Mouse (Mus musculus) testis, postnatal 14 days (tissue): ENCODE data around the gene Fyttd1.
"Not testable (repeated sequence)": the region's sequence is repeated elsewhere in the genome, so short reads cannot be mapped to it uniquely, and the experiment has no call there.

Source experiments
- DNase-seq: peaks from one replicate; pipeline ENCODE4 v3.0.0; 2021; ENCODE audit warnings: low spot score

The Fyttd1 gene

GRCm38 (mm10) chr16:32878972-32879926 is 1.9 kb downstream of the Fyttd1 start:
- no peak for DNase-seq

DNA sequence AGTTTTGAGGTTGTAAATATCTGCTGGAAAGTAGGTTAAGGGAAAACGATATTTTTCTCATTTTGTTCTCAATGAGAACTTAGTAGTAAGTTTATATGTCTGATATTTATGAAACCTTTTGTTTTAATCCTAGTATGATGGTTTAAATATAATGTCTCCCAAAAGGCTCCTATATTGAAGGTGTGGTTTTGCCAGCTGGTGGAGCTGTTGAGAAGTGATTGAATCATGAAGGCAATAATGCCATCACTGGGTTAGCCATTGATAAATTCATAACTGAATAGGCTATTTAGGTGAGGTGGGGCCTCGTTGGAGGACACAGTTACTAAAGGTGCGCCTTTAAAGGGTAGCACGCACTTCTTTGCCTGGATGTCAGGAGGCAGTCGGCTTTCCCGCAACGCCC is 4.2 kb downstream of the Fyttd1 start:
- no peak for DNase-seq

DNA sequence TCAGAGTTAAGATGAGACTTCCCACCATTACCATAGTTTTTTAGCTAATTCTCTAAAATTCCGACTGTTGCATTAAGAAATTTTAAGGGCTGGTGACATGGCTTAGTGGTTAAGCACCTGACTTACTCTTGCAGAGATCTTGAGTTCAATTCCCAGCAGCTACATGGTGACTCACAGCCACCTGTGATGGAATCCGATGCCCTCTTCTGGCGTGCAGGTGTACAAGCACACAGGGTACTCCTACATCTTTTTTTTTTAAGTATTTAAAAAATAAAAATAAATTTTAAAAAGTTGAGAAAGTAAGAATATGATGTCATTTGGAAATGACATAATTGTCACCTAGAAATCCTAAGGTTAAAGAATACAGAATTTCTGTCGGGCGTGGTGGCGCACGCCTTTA is 10.7 kb downstream of the Fyttd1 start:
- no peak for DNase-seq

- no peak for DNase-seq
These were observed 12.6 kb downstream of the Fyttd1 start for GRCm38 (mm10) chr16:32889881-32890280.

DNA sequence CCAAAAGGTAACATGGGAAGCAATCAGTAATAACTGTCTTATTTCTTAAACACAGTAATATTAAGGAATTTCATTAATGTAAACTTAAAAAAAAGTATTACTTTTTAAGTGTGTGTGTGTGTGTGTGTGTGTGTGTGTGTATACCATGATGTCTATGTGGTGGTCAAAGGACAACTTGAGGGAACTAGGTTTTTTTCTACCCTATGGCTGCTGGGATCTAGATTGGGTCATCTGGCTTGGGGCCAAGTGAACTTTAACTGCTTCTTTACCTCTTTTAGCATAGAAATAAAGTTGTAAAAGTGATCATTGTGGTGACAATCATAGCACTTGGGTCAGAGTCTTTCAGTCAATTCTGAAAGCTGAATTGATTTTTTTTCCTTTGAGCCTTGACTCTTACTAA is 18.8 kb downstream of the Fyttd1 start:
- no peak for DNase-seq

- no peak for DNase-seq
These were observed 24.2 kb downstream of the Fyttd1 start for GRCm38 (mm10) chr16:32901360-32902050.

GRCm38 (mm10) chr16:32902051-32902428 is 24.7 kb downstream of the Fyttd1 start:
- no peak for DNase-seq

DNA sequence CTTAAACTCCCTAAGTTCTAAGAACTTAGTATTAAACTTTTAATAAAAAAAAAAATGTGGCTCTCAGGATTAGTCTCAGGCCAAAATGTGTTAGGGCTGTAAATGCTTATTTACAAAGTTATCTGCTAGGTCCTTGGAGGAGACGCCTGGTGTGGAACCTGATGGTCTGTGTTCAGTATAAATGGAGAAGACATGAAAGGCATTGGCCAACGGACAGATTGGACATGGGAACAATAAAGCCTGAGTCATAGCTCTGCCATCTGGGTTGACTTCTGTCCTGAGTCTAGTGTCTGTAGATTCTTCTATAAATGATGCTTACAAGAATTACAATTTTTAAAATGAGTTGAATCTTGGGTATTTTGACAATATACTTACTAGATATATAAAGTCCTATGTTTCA is 28.9 kb downstream of the Fyttd1 start:
- DNase-seq, result no peak

DNA sequence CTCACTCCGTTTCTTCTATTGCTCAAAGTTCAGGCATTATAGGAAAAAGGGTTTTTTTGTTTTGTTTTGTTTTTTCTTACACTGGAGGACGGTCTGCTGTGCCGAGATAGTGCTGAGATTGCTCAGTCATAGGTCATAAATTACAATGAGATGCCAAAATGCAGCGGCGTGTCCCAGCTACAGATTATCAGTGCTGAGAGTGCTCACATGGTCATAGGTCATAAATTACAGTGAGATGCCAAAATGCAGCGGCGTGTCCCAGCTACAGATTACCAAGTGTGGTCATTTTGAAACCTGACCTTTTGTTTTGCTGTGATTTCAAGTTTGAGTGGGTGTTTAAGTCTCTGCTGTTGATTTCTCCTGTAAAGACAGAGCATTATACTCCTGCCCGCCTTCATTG is 29.4 kb downstream of the Fyttd1 start:
- no peak for DNase-seq

- no peak for DNase-seq
These were observed 35.9 kb downstream of the Fyttd1 start for GRCm38 (mm10) chr16:32913212-32913611.

GRCm38 (mm10) chr16:32913937-32914881 is 36.9 kb downstream of the Fyttd1 start, which contains the start of gene Lrch3:
Gene Lrch3, plus strand, starts transcription at chr16:32914100.
- DNase-seq, result peak; percentile 95

DNA sequence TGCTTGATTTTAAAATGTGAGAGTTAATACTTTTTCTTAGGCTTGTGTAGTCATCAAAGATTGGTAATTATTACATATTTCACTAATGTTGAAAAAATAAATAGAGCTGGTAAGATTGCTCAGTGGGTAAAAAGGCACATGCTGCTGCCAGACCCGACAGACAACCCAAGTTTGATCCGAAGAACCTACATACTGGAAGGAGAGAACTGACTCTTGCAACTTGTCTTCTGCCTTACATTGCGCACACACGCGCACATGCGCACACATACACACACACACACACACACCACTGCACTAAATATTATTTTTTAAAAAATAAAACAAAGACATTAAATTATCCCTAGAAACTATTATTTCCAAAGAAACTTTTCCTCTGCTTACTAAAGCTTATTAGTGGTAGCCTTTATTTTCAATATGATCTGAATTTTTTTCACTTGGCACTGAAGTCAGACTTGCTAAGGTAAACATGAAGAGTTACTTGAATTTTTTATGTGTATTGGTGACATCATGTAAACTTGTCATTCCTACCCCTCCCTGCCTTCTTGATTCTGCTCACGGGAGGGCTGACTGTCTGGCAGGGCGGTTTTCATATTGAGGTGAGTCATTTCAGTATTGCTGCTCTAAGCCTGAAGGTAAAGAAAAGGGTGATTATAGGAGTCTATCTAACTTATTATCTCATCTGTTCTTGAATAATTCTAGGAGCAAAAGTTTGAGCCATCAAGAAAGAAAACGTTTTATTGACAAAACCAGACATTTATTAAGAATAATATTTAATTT is 38.2 kb downstream of the Fyttd1 start:
- DNase-seq, result no peak

DNA sequence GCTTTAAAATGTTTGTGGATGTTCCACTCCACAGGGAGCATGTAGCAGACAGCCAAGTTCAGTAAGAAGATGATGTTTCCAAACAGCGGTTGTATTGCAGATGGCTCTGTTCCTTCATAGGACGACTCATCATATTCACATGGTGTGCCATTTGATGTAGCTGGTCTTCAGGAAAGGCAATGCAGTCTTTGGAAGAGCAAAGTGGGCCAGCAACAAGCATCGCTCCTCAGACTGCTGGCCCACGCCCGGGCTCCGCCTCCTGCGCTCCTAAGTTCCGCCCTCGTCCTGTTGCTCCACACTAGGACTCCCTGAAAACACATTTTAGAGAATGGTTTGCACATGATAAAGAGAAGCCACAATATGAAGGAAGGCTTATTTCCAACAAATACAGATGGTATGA is 49.3 kb downstream of the Fyttd1 start:
- DNase-seq, result not testable (repeated sequence)

DNA sequence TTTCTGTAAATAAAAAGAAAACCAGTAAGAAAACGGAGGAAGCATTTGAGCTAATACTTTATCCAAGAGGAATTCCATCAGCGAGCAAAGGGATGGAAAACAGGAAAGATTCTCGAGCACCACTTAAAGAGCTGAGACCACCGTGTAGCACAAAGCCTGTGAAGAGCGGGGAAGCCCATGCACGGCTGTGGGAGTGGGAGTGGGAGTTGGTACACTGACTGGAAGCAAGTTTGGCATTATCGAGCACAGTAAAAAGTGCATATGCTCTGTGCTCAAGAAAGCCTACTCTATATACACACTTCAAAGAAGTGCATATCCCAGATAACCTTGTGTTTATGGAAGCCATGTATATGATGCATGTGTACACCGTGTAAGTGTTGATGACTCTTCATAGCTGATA is 49.7 kb downstream of the Fyttd1 start:
- no peak for DNase-seq

DNA sequence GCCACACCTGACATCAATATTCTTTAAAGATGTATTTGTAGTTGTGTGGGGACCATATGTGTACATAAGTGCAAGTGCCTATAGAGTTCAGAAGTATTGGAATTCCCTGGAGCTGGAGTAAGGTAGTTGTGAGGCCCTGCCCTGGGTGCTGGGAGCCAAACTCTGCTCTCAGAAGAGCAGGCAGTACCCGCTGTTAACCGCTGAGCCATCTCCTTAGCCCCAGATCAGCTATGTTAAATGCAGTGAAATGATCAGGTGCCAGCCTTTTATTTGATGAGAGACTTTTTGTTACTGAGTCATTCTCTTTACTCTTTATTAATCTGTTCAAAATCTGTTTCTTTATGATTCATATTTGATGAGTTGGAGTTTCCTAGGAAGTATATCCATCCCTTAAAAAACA is 52.6 kb downstream of the Fyttd1 start:
- DNase-seq, result no peak

- no peak for DNase-seq
These were observed 57.2 kb downstream of the Fyttd1 start for GRCm38 (mm10) chr16:32934470-32934869.

DNA sequence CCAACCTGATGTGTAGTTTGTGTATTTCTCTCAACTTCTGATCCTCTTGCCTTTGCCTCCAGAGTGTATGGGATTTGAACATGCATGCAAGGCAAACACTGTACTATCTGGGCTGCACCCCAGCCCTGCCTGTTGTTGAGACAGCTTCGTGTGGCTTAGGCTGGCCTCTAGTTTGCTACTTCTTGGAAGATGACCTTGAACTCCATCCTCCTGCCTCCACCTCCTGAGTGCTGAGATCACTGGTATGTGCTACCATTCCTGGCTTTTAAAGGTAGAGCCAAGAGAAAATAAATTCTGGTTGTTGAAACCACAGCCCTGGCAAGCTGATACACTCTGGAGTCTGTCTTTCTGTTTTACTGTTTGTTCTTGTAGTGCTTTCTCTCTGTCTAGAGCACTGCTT is 57.8 kb downstream of the Fyttd1 start:
- DNase-seq, result no peak

DNA sequence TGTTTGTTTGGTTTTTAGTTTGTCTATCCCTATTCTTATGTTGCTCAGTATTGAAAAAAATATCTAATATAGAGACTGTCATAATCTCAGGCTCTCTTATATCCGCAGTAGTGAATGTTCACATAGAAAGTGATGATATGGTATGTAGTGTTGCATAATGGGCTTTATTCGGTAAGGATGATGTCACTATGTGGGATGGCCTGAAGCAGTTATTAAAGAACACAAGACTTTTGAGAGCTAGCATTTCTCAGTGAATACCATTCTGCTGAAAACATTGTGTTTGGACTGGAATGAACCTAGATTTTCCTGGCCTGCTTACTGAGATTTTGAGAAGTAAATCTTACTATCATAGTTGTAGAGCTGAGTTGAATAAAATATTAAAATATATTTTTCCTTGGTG is 60.1 kb downstream of the Fyttd1 start:
- no peak for DNase-seq

- not testable (repeated sequence) for DNase-seq
These were observed 62.0 kb downstream of the Fyttd1 start for GRCm38 (mm10) chr16:32939301-32939700.

- not testable (repeated sequence) for DNase-seq
These were observed 62.4 kb downstream of the Fyttd1 start for GRCm38 (mm10) chr16:32939716-32940115.

DNA sequence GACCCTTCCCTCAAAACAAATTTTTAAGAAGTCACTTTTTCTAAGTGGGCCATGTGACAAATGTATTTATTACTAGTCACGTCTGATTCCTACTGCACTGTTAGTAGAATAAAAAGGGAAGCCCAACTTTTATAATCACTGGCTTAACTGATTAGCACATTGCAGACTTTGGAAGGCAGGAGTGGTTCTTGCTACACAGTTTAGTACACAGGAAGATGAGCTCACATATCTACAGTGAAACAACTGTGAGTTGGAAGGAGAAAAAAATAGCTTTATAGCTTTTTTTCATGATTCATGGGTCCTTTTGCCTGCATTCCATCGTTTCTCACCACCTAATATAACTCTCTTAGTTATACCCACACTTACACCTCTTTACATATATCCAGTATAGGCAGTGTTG is 63.9 kb downstream of the Fyttd1 start:
- DNase-seq, result not testable (repeated sequence)
